In the genomic region with DNA sequence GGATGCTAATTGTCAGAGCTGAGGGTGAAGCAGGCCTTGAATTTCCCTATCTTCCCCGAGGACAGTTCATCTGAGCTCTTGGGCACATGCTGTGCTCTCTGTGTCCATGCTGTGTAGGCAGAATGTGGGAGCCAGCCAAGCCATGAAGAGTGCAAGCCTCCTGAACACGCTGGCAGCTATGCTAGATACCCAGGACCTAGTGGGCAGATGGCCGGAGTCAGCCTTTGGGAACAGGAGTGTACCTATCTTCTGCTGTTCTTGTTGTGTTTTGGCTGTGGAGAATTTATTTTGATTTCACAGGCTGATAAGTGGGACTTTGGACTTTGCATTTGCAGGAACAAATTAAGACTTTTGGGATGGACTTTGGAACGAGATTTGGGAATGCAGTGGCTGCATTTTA, we compare ENCODE assay signal across 22 mouse cellular contexts. TPM values are rescaled to one million over a fixed set of nuclear protein-coding genes. Genes with fewer than 3 reads are reported as not detected.
DNase-seq lines count a peak whose midpoint lies in the region; TF ChIP-seq lines count a peak whose summit lies in the region.
"Had no signal": no experiment of that assay in that cellular context is flagged by ENCODE, and none has a peak within 500 bp of the region (broad histone marks: within the 10 kb centered on the region; RNA-seq: fewer than 3 reads in every experiment).

No protein-coding gene starts in this region.

- DNase-seq in gastrocnemius, adult 2 months, result peak; percentile 30
- no peak for DNase-seq in gastrocnemius, adult 8-10 months (ENCODE audit: low spot score in 2 of 2)
- peak; percentile 46 for DNase-seq in adipocyte (ENCODE audit: low spot score)
- DNase-seq in cerebellum, adult 8-10 months, result peak; percentile 76
- DNase-seq in gonadal fat pad, adult 2 months (ENCODE audit: low read depth), result peak; percentile 50
- no peak for DNase-seq in thymus, postnatal 25 days
- no peak for DNase-seq in heart, adult 2 months
- no peak for DNase-seq in left cerebral cortex, adult 11 months (ENCODE audit: low spot score)
- DNase-seq: adrenal gland, postnatal 10 days; gastrocnemius, postnatal 14 days; heart, postnatal 14 days; lung, adult 2 months; lung, postnatal 36 days; right cerebral cortex, postnatal 4 days had no signal

- no peak for TF ChIP-seq CTCF in gastrocnemius, adult 2 months (IDR thresholded peaks at IDR 0.05)
- TF ChIP-seq CTCF in heart, adult 2 months (IDR thresholded peaks at IDR 0.05), result no peak

- no peak for TF ChIP-seq EP300 in heart, adult 2 months (IDR thresholded peaks at IDR 0.05; ENCODE audit: insufficient read depth, low read depth, low read length)

- H3K4me1 ChIP-seq in heart, adult 2 months (ENCODE audit: control insufficient read depth, insufficient read depth, low read length), result no peaks in the 10 kb centered on the region
- H3K4me1 ChIP-seq: forebrain, embryonic 10.5 days; intestine, embryonic 15.5 days; limb, embryonic 15.5 days; midbrain, embryonic 10.5 days; neural tube, embryonic 13.5 days had no signal

- H3K36me3 ChIP-seq in heart, adult 2 months (ENCODE audit: control insufficient read depth, insufficient read depth, low read length), result no peaks in the 10 kb centered on the region
- H3K36me3 ChIP-seq: forebrain, embryonic 10.5 days; intestine, embryonic 15.5 days; limb, embryonic 15.5 days; midbrain, embryonic 10.5 days; neural tube, embryonic 13.5 days had no signal

- H3K9ac ChIP-seq in heart, adult 2 months (ENCODE audit: low read depth, low read length), result no peak overlapping the region
- H3K9ac ChIP-seq: hindbrain, embryonic 14.5 days; intestine, embryonic 15.5 days; limb, embryonic 15.5 days; neural tube, embryonic 13.5 days had no signal

- H3K4me3 ChIP-seq in gastrocnemius, adult 2 months, result no peak overlapping the region
- H3K4me3 ChIP-seq in heart, adult 2 months, result no peak overlapping the region
- H3K4me3 ChIP-seq: forebrain, embryonic 10.5 days; intestine, embryonic 15.5 days; limb, embryonic 15.5 days; midbrain, embryonic 10.5 days; neural tube, embryonic 13.5 days had no signal

- H3K27ac ChIP-seq in gastrocnemius, adult 2 months, result no peak overlapping the region
- H3K27ac ChIP-seq in heart, adult 2 months, result no peak overlapping the region
- H3K27ac ChIP-seq: forebrain, embryonic 10.5 days; hindbrain, embryonic 14.5 days; intestine, embryonic 15.5 days; limb, embryonic 15.5 days; midbrain, embryonic 10.5 days; neural tube, embryonic 13.5 days had no signal

- intact Hi-C loops in gastrocnemius, adult 2 months (cut with DNase I), result no loop called here
- intact Hi-C loops in heart, adult 2 months (cut with DNase I), result no loop called here

- WGBS in heart, adult 2 months, result 69% methylated on average over 4 of the region's 4 CpGs

- H3K27me3 ChIP-seq in heart, adult 2 months (ENCODE audit: control insufficient read depth, insufficient read depth, low read length), result no peaks in the 10 kb centered on the region
- H3K27me3 ChIP-seq: intestine, embryonic 15.5 days; limb, embryonic 15.5 days; neural tube, embryonic 13.5 days had no signal

- no peak for TF ChIP-seq POLR2A in heart, adult 2 months (IDR thresholded peaks at IDR 0.05; ENCODE audit: insufficient read depth, low read depth, low read length)

- no peaks in the 10 kb centered on the region for H3K79me2 ChIP-seq in heart, adult 2 months (replicated peaks; ENCODE audit: control insufficient read depth, insufficient read depth, low read length)

RNA-seq across cellular contexts. Expression of gene Rnf183, which starts 5.5 kb away (rescaled TPM):
- total RNA-seq in gastrocnemius, adult 2 months (2021), result not detected
- not detected for total RNA-seq in gastrocnemius, adult 8-10 months (2022)
- 7.8 and 11.1 TPM in 2 replicates for polyA plus RNA-seq in gonadal fat pad, adult 2 months (2012; rRNA removed)
- not detected for total RNA-seq in heart, adult 2 months (2021)
- not detected in 2 replicates for polyA plus RNA-seq in heart, adult 2 months (2012; rRNA removed)
- total RNA-seq: adrenal gland, postnatal 10 days; gastrocnemius, postnatal 14 days; heart, postnatal 14 days; left cerebral cortex, postnatal 14 days had no signal
- polyA plus RNA-seq: heart, embryonic 11.5 days; hindbrain, embryonic 14.5 days; intestine, embryonic 15.5 days; limb, embryonic 15.5 days; midbrain, embryonic 10.5 days had no signal

RNA-seq across cellular contexts. Expression of gene Wdr31, which starts 30.2 kb away (rescaled TPM):
- under 1 TPM; 0.26 to 0.28 TPM for total RNA-seq in gastrocnemius, adult 2 months (2021)
- under 1 TPM; 0.13 to 0.72 (median 0.45) TPM for total RNA-seq in gastrocnemius, adult 8-10 months (2022)
- 4.3 and 5.7 TPM in 2 replicates for polyA plus RNA-seq in gonadal fat pad, adult 2 months (2012; rRNA removed)
- total RNA-seq in heart, adult 2 months (2021), result under 1 TPM; 0.20 to 0.57 TPM
- polyA plus RNA-seq in heart, adult 2 months (2012; rRNA removed), result 0.35 and 0.50 TPM in 2 replicates

RNA-seq across cellular contexts. Expression of gene Prpf4, which starts 31.9 kb away (rescaled TPM):
- total RNA-seq in gastrocnemius, adult 2 months (2021), result 10 to 100 TPM; 15.8 to 17.5 TPM
- total RNA-seq in gastrocnemius, adult 8-10 months (2022), result 10 to 100 TPM; 16.9 to 18.2 (median 17.4) TPM
- 13.7 and 14.8 TPM in 2 replicates for polyA plus RNA-seq in gonadal fat pad, adult 2 months (2012; rRNA removed)
- total RNA-seq in heart, adult 2 months (2021), result 1 to 10 TPM; 9.9 TPM
- 7.4 and 11.3 TPM in 2 replicates for polyA plus RNA-seq in heart, adult 2 months (2012; rRNA removed)

RNA-seq across cellular contexts. Expression of gene Cdc26, which starts 32.1 kb away (rescaled TPM):
- 10 to 100 TPM; 46.8 to 50.0 TPM for total RNA-seq in gastrocnemius, adult 2 months (2021)
- total RNA-seq in gastrocnemius, adult 8-10 months (2022), result 10 to 100 TPM; 51.7 to 57.0 (median 54.6) TPM
- 32.1 and 33.6 TPM in 2 replicates for polyA plus RNA-seq in gonadal fat pad, adult 2 months (2012; rRNA removed)
- total RNA-seq in heart, adult 2 months (2021), result 10 to 100 TPM; 44.6 to 47.7 TPM
- polyA plus RNA-seq in heart, adult 2 months (2012; rRNA removed), result 23.8 and 49.8 TPM in 2 replicates

RNA-seq across cellular contexts. Expression of gene Bspry, which starts 39.3 kb away (rescaled TPM):
- not detected for total RNA-seq in gastrocnemius, adult 2 months (2021)
- total RNA-seq in gastrocnemius, adult 8-10 months (2022), result not detected
- 98.6 and 103 TPM in 2 replicates for polyA plus RNA-seq in gonadal fat pad, adult 2 months (2012; rRNA removed)
- under 1 TPM; 0.09 to 0.13 TPM for total RNA-seq in heart, adult 2 months (2021)
- 0.41 and 1.2 TPM in 2 replicates for polyA plus RNA-seq in heart, adult 2 months (2012; rRNA removed)

Comparison
In these comparisons a context has a peak if more than half of its experiments do, and no peak if none do; other contexts are left out.
1. DNase-seq: peak in gastrocnemius, adult 2 months (single experiment), adipocyte (single experiment), cerebellum, adult 8-10 months (single experiment) and gonadal fat pad, adult 2 months (single experiment); none in gastrocnemius, adult 8-10 months (0 of 2), thymus, postnatal 25 days (single experiment), heart, adult 2 months (0 of 2) and left cerebral cortex, adult 11 months (single experiment).